26 mouse cellular contexts compared by ENCODE assay signal in the genomic region with DNA sequence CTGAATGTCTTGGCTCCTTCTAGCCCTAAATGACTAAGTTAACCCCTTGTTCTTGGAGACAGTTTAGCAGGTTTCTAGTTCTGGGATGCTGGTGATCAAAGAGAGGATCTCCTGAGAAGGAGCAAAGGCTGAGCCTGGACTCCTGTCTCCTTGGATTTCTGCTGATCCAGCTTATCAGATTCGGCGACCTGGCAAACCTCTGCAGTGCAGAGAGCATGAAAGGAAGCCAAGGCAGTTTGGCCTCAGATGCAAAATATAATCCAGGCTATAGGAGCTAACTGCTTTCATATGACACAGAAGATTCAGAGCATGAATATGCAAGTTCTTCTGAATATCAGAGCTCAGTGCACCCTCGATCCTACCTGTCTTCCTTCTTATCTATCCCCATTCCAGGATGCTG.
"Had no signal": no experiment of that assay in that cellular context is flagged by ENCODE, and none has a peak within 500 bp of the region (broad histone marks: within the 10 kb centered on the region; RNA-seq: fewer than 3 reads in every experiment).

No protein-coding gene starts in this region.

- H3K4me3 ChIP-seq: embryonic facial prominence, embryonic 10.5 days; embryonic facial prominence, embryonic 12.5 days; embryonic facial prominence, embryonic 13.5 days; embryonic facial prominence, embryonic 15.5 days; erythroblast, embryonic 14.5 days; forebrain, embryonic 10.5 days; forebrain, embryonic 12.5 days; forebrain, embryonic 13.5 days; forebrain, embryonic 15.5 days; heart, adult 2 months; heart, embryonic 10.5 days; heart, embryonic 12.5 days had no signal

- DNase-seq: cerebellum, adult 18-20 months; cerebellum, adult 2 months; cerebellum, adult 8-10 months; cerebellum, adult 9-10 months; cerebellum, adult 9-11 months; cerebellum, postnatal 10 days; cerebellum, postnatal 14 days; cerebellum, postnatal 25 days; embryo, embryonic 11 days; forebrain, postnatal 0 days; gastrocnemius, postnatal 10 days; gastrocnemius, postnatal 25 days; gastrocnemius, postnatal 36 days; heart, adult 18-20 months; heart, adult 2 months had no signal

- H3K27ac ChIP-seq: embryonic facial prominence, embryonic 10.5 days; embryonic facial prominence, embryonic 12.5 days; embryonic facial prominence, embryonic 13.5 days; embryonic facial prominence, embryonic 15.5 days; forebrain, embryonic 10.5 days; forebrain, embryonic 12.5 days; forebrain, embryonic 13.5 days; forebrain, embryonic 15.5 days; heart, adult 2 months; heart, embryonic 10.5 days had no signal
